Mouse (Mus musculus) hindbrain, postnatal 0 days (tissue): ENCODE data around the gene Dock9. TPM values are rescaled to one million over a fixed set of nuclear protein-coding genes. Genes with fewer than 3 reads are reported as not detected.

Source experiments
- ATAC-seq: fragments of 200-750 bp; cut with Nextera tagmentation; 2 replicates; pipeline ENCODE4 v1.8.0; 2017; ENCODE audit warnings: mild to moderate bottlenecking, moderate TSS enrichment, moderate library complexity
- DNase-seq: peaks from one replicate; pipeline ENCODE4 v3.0.0-alpha.2; 2015; ENCODE audit warnings: low spot score
- H3K27ac ChIP-seq: fragments of 300-500 bp; sonication (generic); 2 replicates; pipeline ENCODE4 v1.5.1; 2014; ENCODE audit warnings: mild to moderate bottlenecking
- H3K27me3 ChIP-seq: fragments of 300-500 bp; sonication (generic); 2 replicates; pipeline ENCODE4 v1.6.1; 2014; ENCODE audit warnings: low read length, mixed read lengths; ENCODE audit not compliant: insufficient read depth
- H3K36me3 ChIP-seq: fragments of 300-500 bp; sonication (generic); 2 replicates; pipeline ENCODE4 v1.6.1; 2014; ENCODE audit warnings: low read length, mixed read lengths; ENCODE audit not compliant: insufficient read depth
- H3K4me1 ChIP-seq: fragments of 300-500 bp; sonication (generic); 2 replicates; pipeline ENCODE4 v1.6.1; 2014; ENCODE audit warnings: antibody characterized with exemption, low read length, mixed read lengths; ENCODE audit not compliant: insufficient read depth
- H3K4me2 ChIP-seq: fragments of 300-500 bp; sonication (generic); 2 replicates; pipeline ENCODE4 v1.6.1; 2014; ENCODE audit warnings: low read depth, mild to moderate bottlenecking, low read length, moderate library complexity, mixed read lengths
- H3K4me3 ChIP-seq: fragments of 300-500 bp; sonication (generic); 2 replicates; pipeline ENCODE4 v1.5.1; 2014; ENCODE audit warnings: low read length
- H3K9ac ChIP-seq: fragments of 300-500 bp; sonication (generic); replicated peaks from 2 replicates; pipeline ENCODE4 v1.6.1; 2014; ENCODE audit warnings: mild to moderate bottlenecking, low read length, moderate library complexity, mixed read lengths
- H3K9me3 ChIP-seq: fragments of 300-500 bp; sonication (generic); 2 replicates; pipeline ENCODE4 v1.6.1; 2016; ENCODE audit warnings: low read length, mixed read lengths
- CTCF ChIP-seq: IDR thresholded peaks from 2 replicates; pipeline ENCODE4 v1.5.1; 2016; ENCODE audit warnings: antibody characterized with exemption, control low read depth, low read depth
- WGBS: fragments of 180-500 bp; shearing (Covaris S2); extraction: QIAGEN DNeasy Blood & Tissue Kit; methylation state at CpG from one replicate; pipeline ENCODE4 v1.1.7; 2014; 5-methylcytosine and 5-hydroxymethylcytosine counted together
- polyA plus RNA-seq: library from polyadenylated mRNA; unstranded; fragments of >200 nt; fragmentation: Nextera tagmentation; extraction: Ambion mirVana; gene quantifications from 2 replicates; pipeline ENCODE4 v1.2.1, GENCODE M21; 2015
- total RNA-seq: library from RNA; depleted of rRNA; stranded (reverse); fragments of >200 nt; gene quantifications from 2 replicates; pipeline ENCODE4 v1.2.3, GENCODE M21; 2014

Gene Dock9
- total and polyA plus RNA-seq, 2 experiments from 2014 or later = 11.7 to 51.3 TPM

- peak; percentile 19; the same call in 1 of the 2 replicates for ATAC-seq
- Histone ChIP-seq H3K4me1 (no peaks in the 10 kb centered on the region), H3K9me3 (no peaks in the 10 kb centered on the region), H3K27me3 (no peaks in the 10 kb centered on the region), H3K4me2 (no peak overlapping the region), H3K27ac (no peak overlapping the region; the same call in 1 of the 2 replicates), H3K36me3 (peaks cover 3% of the 10 kb centered on the region; the same call in 1 of the 2 replicates), H3K9ac (no peak overlapping the region), H3K4me3 (no peak overlapping the region)
- TF ChIP-seq CTCF = peak; percentile 85
- 73% methylated on average over 4 of the region's 4 CpGs for WGBS
- DNase-seq = peak; percentile 83
Measured at GRCm38 (mm10) chr14:121588451-121588850, 209.2 kb downstream of the Dock9 start.

- peaks cover 15% of the 10 kb centered on the region; the same call in 1 of the 2 replicates for H3K36me3 ChIP-seq
- WGBS = 31% methylated on average over 21 of the region's 21 CpGs
- DNase-seq = peak; percentile 51
- no peak overlapping the region for H3K4me2 ChIP-seq
- H3K4me3 ChIP-seq = no peak overlapping the region
- no peaks in the 10 kb centered on the region for H3K4me1 ChIP-seq
- ATAC-seq = peak; percentile 50
- H3K9me3 ChIP-seq = no peaks in the 10 kb centered on the region
- H3K27ac ChIP-seq = peak overlapping the region; percentile 4; the same call in 1 of the 2 replicates
- no peaks in the 10 kb centered on the region for H3K27me3 ChIP-seq
- TF ChIP-seq CTCF = no peak
- no peak overlapping the region for H3K9ac ChIP-seq
Measured at GRCm38 (mm10) chr14:121585906-121586765, 211.5 kb downstream of the Dock9 start.

GRCm38 (mm10) chr14:121579055-121579454, 218.6 kb downstream of the Dock9 start:
- WGBS = 36% methylated on average over 3 of the region's 3 CpGs
- Histone ChIP-seq H3K27ac (no peak overlapping the region), H3K4me1 (no peaks in the 10 kb centered on the region), H3K27me3 (no peaks in the 10 kb centered on the region), H3K4me2 (no peak overlapping the region), H3K4me3 (no peak overlapping the region), H3K9me3 (no peaks in the 10 kb centered on the region), H3K36me3 (peaks cover 31% of the 10 kb centered on the region), H3K9ac (no peak overlapping the region)
- peak; percentile 85 for TF ChIP-seq CTCF
- DNase-seq (peak; percentile 75), ATAC-seq (no peak)

GRCm38 (mm10) chr14:121573391-121573790, 224.2 kb downstream of the Dock9 start:
- Histone ChIP-seq H3K36me3 (peaks cover 13% of the 10 kb centered on the region), H3K4me1 (no peaks in the 10 kb centered on the region), H3K9me3 (no peaks in the 10 kb centered on the region), H3K4me3 (no peak overlapping the region), H3K9ac (no peak overlapping the region), H3K27me3 (no peaks in the 10 kb centered on the region), H3K4me2 (no peak overlapping the region), H3K27ac (no peak overlapping the region)
- WGBS = 90% methylated on average over 5 of the region's 5 CpGs
- ATAC-seq (no peak), DNase-seq (no peak)
- no peak for TF ChIP-seq CTCF

- H3K27ac ChIP-seq = no peak overlapping the region
- no peaks in the 10 kb centered on the region for H3K36me3 ChIP-seq
- H3K4me2 ChIP-seq = no peak overlapping the region
- DNase-seq = peak; percentile 32
- no peaks in the 10 kb centered on the region for H3K9me3 ChIP-seq
- no peaks in the 10 kb centered on the region for H3K4me1 ChIP-seq
- WGBS = 21% methylated on average over 9 of the region's 9 CpGs
- ATAC-seq = peak; percentile 76
- H3K27me3 ChIP-seq = no peaks in the 10 kb centered on the region
- no peak for TF ChIP-seq CTCF
- no peak overlapping the region for H3K4me3 ChIP-seq
- H3K9ac ChIP-seq = no peak overlapping the region
Measured at GRCm38 (mm10) chr14:121566794-121567201, 230.8 kb downstream of the Dock9 start.

GRCm38 (mm10) chr14:121565930-121566329, 231.7 kb downstream of the Dock9 start:
- Histone ChIP-seq H3K27me3 (no peaks in the 10 kb centered on the region), H3K36me3 (peaks cover 1% of the 10 kb centered on the region), H3K4me2 (no peak overlapping the region), H3K4me1 (no peaks in the 10 kb centered on the region), H3K9me3 (no peaks in the 10 kb centered on the region), H3K9ac (no peak overlapping the region), H3K4me3 (no peak overlapping the region), H3K27ac (no peak overlapping the region)
- 41% methylated on average over 6 of the region's 6 CpGs for WGBS
- TF ChIP-seq CTCF = no peak
- no peak for DNase-seq
- ATAC-seq = no peak

GRCm38 (mm10) chr14:121564656-121565055, 233.0 kb downstream of the Dock9 start:
- no peak overlapping the region for H3K9ac ChIP-seq
- H3K4me3 ChIP-seq = no peak overlapping the region
- peaks cover 5% of the 10 kb centered on the region for H3K36me3 ChIP-seq
- H3K9me3 ChIP-seq = no peaks in the 10 kb centered on the region
- H3K4me1 ChIP-seq = no peaks in the 10 kb centered on the region
- no peak overlapping the region for H3K27ac ChIP-seq
- TF ChIP-seq CTCF = no peak
- H3K4me2 ChIP-seq = no peak overlapping the region
- peak; percentile 68 for DNase-seq
- WGBS = 33% methylated on average over 7 of the region's 7 CpGs
- no peak for ATAC-seq
- no peaks in the 10 kb centered on the region for H3K27me3 ChIP-seq
